Mouse (Mus musculus): ENCODE data around the gene Clec2l.
"Not testable (repeated sequence)": the region's sequence is repeated elsewhere in the genome, so short reads cannot be mapped to it uniquely, and the experiment has no call there.

Gene Clec2l

GRCm38 (mm10) chr6:38662714-38663615, at the start of gene Clec2l:
Gene Clec2l (plus strand): TSS chr6:38663069.
- DNase-seq, result no peak

- DNase-seq, result no peak
These were observed 40.5 kb upstream of the Clec2l start for GRCm38 (mm10) chr6:38622406-38622805.

- DNase-seq, result no peak
These were observed 39.4 kb upstream of the Clec2l start for GRCm38 (mm10) chr6:38623457-38623856.

GRCm38 (mm10) chr6:38624439-38624838, 38.4 kb upstream of the Clec2l start:
- DNase-seq, result no peak

GRCm38 (mm10) chr6:38626086-38626485, 36.8 kb upstream of the Clec2l start:
- no peak for DNase-seq

- no peak for DNase-seq
These were observed 35.8 kb upstream of the Clec2l start for GRCm38 (mm10) chr6:38627081-38627480.

GRCm38 (mm10) chr6:38627486-38627885, 35.4 kb upstream of the Clec2l start:
- no peak for DNase-seq

GRCm38 (mm10) chr6:38629556-38629955, 33.3 kb upstream of the Clec2l start:
- DNase-seq, result no peak

GRCm38 (mm10) chr6:38632826-38633225, 30.0 kb upstream of the Clec2l start:
- DNase-seq, result no peak

- DNase-seq, result no peak
These were observed 28.4 kb upstream of the Clec2l start for GRCm38 (mm10) chr6:38634461-38634860.

GRCm38 (mm10) chr6:38635941-38636851, 26.7 kb upstream of the Clec2l start:
- peak in 1 of 2 experiments; percentile 31 for DNase-seq

- DNase-seq, result peak in 1 of 2 experiments; percentile 5
These were observed 25.8 kb upstream of the Clec2l start, which contains the start of gene Klrg2 for GRCm38 (mm10) chr6:38636852-38637618. Gene Klrg2 (minus strand): TSS chr6:38637242.

GRCm38 (mm10) chr6:38640401-38640800, 22.5 kb upstream of the Clec2l start:
- no peak for DNase-seq

GRCm38 (mm10) chr6:38641228-38641627, 21.6 kb upstream of the Clec2l start:
- DNase-seq, result no peak

- DNase-seq, result no peak
These were observed 21.2 kb upstream of the Clec2l start for GRCm38 (mm10) chr6:38641645-38642044.

- no peak for DNase-seq
These were observed 20.3 kb upstream of the Clec2l start for GRCm38 (mm10) chr6:38642593-38642992.

- DNase-seq, result no peak
These were observed 19.8 kb upstream of the Clec2l start for GRCm38 (mm10) chr6:38643039-38643438.

- DNase-seq, result peak in 1 of 2 experiments; percentile 32
These were observed 13.3 kb upstream of the Clec2l start for GRCm38 (mm10) chr6:38649545-38649944.

- peak; percentile 31 to 56 for DNase-seq
These were observed 12.5 kb upstream of the Clec2l start for GRCm38 (mm10) chr6:38650263-38650937.

- no peak for DNase-seq
These were observed 1.2 kb upstream of the Clec2l start for GRCm38 (mm10) chr6:38661626-38662025.

- no peak for DNase-seq
These were observed 6.7 kb downstream of the Clec2l start for GRCm38 (mm10) chr6:38669580-38669979.

GRCm38 (mm10) chr6:38670488-38670887, 7.6 kb downstream of the Clec2l start:
- DNase-seq, result not testable (repeated sequence)

Measured in spleen, adult 18-20 months (tissue).